Mouse (Mus musculus) bone marrow macrophage, adult 2 months (primary cell): ENCODE data around the gene Dst.

ENCODE experiments used
- CTCF ChIP-seq: IDR thresholded peaks from 2 replicates; pipeline ENCODE4 v1.5.1; 2012; ENCODE audit warnings: low read depth, mild to moderate bottlenecking, low read length, moderate library complexity
- POLR2A ChIP-seq: IDR thresholded peaks from 2 replicates; pipeline ENCODE4 v1.6.1; 2012; ENCODE audit warnings: mild to moderate bottlenecking, low read depth, low read length, borderline replicate concordance

DNA sequence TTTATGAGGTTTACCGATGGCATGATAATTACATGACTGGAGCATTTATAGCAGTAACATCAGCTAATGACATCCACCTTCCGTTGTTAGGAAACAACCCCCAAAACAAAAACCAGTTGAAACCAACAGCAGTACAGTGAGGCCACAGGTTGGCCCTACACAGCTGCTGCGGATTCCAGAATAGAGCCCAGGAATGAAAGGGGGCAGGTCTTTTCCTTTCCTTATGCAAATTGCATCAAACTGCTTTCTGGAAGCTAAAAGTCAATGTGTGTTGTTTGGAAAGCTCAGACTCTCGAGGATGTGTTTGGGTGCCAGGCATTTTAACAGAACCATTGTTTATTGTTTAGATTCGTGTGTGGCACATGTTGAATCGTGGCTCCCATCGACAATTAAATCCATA, 248.0 kb downstream of the Dst start:
- TF ChIP-seq POLR2A (no peak), CTCF (no peak)
